Mouse (Mus musculus): ENCODE data around the gene Zdhhc9.

Zdhhc9 gene

GRCm38 (mm10) chrX:48169892-48170291, 38.8 kb downstream of the Zdhhc9 start:
- no peak for DNase-seq

GRCm38 (mm10) chrX:48158229-48158919, 50.3 kb downstream of the Zdhhc9 start:
- no peak for DNase-seq

GRCm38 (mm10) chrX:48157396-48157795, 51.3 kb downstream of the Zdhhc9 start:
- no peak for DNase-seq

- DNase-seq, result no peak
Measured at GRCm38 (mm10) chrX:48155489-48155888, 53.2 kb downstream of the Zdhhc9 start.

GRCm38 (mm10) chrX:48153949-48154348, 54.7 kb downstream of the Zdhhc9 start:
- no peak for DNase-seq

GRCm38 (mm10) chrX:48153414-48153813, 55.3 kb downstream of the Zdhhc9 start:
- peak; percentile 35 for DNase-seq

GRCm38 (mm10) chrX:48152106-48152505, 56.6 kb downstream of the Zdhhc9 start:
- DNase-seq, result no peak

- peak; percentile 29 for DNase-seq
Measured at GRCm38 (mm10) chrX:48147741-48148186, 60.9 kb downstream of the Zdhhc9 start.

GRCm38 (mm10) chrX:48147226-48147625, 61.5 kb downstream of the Zdhhc9 start:
- no peak for DNase-seq

GRCm38 (mm10) chrX:48146262-48146661, 62.4 kb downstream of the Zdhhc9 start, which contains the start of gene Sash3:
TSS of gene Sash3 (plus strand) at chrX:48146436.
- peak; percentile 65 for DNase-seq

GRCm38 (mm10) chrX:48143415-48144335, 65.0 kb downstream of the Zdhhc9 start:
- peak; percentile 62 for DNase-seq

GRCm38 (mm10) chrX:48141481-48141880, 67.2 kb downstream of the Zdhhc9 start:
- peak; percentile 40 for DNase-seq

GRCm38 (mm10) chrX:48140286-48140877, 68.3 kb downstream of the Zdhhc9 start:
- DNase-seq, result peak; percentile 50

- peak; percentile 7 for DNase-seq
Measured at GRCm38 (mm10) chrX:48139368-48140285, 69.1 kb downstream of the Zdhhc9 start.

GRCm38 (mm10) chrX:48138539-48139275, 70.0 kb downstream of the Zdhhc9 start:
- peak; percentile 31 for DNase-seq

- DNase-seq, result peak; percentile 40
Measured at GRCm38 (mm10) chrX:48138011-48138410, 70.7 kb downstream of the Zdhhc9 start.

- DNase-seq, result peak; percentile 6
Measured at GRCm38 (mm10) chrX:48136935-48137334, 71.7 kb downstream of the Zdhhc9 start.

GRCm38 (mm10) chrX:48129167-48129566, 79.5 kb downstream of the Zdhhc9 start:
- DNase-seq, result no peak

GRCm38 (mm10) chrX:48127502-48128218, 81.0 kb downstream of the Zdhhc9 start:
- peak; percentile 37 for DNase-seq

- no peak for DNase-seq
Measured at GRCm38 (mm10) chrX:48126903-48127476, 81.7 kb downstream of the Zdhhc9 start.
